Mouse (Mus musculus) Muller cell, postnatal 12 days (primary cell): ENCODE results near the gene Ifi44.

ENCODE experiments used
- DNase-seq: peaks from one replicate; pipeline ENCODE4 v3.0.0-alpha.2; 2015; ENCODE audit errors: inconsistent ontology term

Gene Ifi44

DNA sequence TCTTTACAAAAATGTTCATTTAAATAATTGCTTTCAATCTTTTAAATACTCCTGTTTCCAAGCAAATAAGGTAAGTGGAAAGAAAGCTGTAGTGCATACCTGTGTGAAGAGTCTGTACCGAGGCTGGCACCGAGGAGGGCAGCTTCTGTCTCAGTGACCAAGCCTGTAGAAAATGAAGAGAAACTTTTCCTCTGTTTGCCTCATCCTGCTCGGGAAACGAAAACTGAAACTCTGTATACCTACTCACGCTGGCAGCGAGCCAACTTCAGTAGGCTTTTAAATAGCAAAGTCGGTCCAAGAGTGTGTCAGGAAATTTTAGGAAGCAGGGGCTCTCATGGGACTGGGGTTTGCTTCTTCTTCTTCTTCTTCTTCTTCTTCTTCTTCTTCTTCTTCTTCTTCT lies at the start of gene Ifi44:
TSS of gene Ifi44 (minus strand) at position 224 of the 400 bp plus-strand sequence.
- no peak for DNase-seq

GRCm38 (mm10) chr3:151788622-151789021 lies 38.9 kb upstream of the Ifi44 start:
- no peak for DNase-seq

GRCm38 (mm10) chr3:151775089-151775488 lies 25.3 kb upstream of the Ifi44 start:
- DNase-seq: peak; percentile 35

DNA sequence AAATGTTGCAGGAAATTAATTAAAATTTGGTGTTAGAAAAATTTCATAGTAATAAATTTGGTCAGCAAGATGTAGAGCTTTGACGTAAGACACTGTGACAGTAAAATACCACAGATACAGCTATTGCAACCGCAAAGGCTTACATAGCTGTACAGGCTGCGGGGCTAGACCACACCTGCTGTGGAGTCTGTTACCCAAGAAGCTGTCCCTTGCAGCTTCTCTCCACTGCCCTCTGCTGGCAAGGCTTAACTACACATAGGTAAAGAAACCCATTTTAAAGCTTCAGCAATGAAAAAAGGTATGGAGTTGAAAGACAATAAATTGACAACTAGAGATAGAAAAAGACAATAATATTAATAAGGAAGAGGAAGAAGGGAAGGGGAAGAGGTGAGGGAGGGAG lies 21.3 kb upstream of the Ifi44 start:
- peak; percentile 20 for DNase-seq

DNA sequence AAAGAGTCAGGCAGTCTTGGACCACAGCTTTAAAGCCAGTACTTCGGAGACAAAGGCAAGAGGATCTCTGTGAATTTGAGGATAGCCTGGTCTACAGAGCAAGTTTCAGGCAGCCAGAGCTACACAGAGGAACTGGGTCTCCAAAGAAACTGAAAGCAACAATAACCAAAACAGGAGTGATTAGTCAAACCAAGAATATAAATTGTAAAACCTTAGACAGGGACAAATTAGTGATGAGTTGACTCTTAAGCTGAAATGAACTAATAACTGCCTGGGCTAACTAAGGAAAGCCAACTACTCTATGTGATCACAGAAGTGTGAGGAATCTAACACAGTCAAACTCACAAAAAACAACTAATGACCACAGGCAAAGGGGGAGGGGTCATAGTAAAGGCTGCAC lies 1.2 kb downstream of the Ifi44 start:
- no peak for DNase-seq

- DNase-seq: no peak
Observed at GRCm38 (mm10) chr3:151746058-151746457, 3.7 kb downstream of the Ifi44 start.

GRCm38 (mm10) chr3:151742223-151742622 lies 7.5 kb downstream of the Ifi44 start:
- no peak for DNase-seq

DNA sequence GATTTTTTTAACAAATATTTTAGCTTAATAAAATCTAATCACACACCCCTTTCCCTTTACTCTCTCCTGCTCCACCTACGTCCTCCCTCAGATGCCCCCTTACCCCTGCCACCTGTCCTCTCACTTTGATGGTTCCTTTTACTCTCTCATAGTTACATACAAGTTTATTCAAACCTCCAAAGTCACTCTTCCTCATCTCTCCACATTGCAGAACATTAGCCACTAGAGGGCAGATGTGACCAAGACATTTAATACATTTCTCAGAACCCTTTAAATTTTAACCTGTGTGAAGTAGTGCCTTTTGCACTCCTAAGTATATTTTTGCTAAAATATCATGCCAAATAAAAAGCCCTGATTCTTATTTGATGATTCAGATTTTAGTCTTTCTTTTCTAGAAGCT lies 33.5 kb downstream of the Ifi44 start:
- peak; percentile 16 for DNase-seq

GRCm38 (mm10) chr3:151707335-151707734 lies 42.4 kb downstream of the Ifi44 start:
- peak; percentile 12 for DNase-seq
